Mouse (Mus musculus): ENCODE results near the gene Bsn. TPM values are rescaled to one million over a fixed set of nuclear protein-coding genes. Genes with fewer than 3 reads are reported as not detected.

Bsn gene
- polyA plus RNA-seq (2015; fragmentation: Nextera tagmentation; extraction: Ambion mirVana): 0.34 and 0.81 TPM in 2 replicates

DNA sequence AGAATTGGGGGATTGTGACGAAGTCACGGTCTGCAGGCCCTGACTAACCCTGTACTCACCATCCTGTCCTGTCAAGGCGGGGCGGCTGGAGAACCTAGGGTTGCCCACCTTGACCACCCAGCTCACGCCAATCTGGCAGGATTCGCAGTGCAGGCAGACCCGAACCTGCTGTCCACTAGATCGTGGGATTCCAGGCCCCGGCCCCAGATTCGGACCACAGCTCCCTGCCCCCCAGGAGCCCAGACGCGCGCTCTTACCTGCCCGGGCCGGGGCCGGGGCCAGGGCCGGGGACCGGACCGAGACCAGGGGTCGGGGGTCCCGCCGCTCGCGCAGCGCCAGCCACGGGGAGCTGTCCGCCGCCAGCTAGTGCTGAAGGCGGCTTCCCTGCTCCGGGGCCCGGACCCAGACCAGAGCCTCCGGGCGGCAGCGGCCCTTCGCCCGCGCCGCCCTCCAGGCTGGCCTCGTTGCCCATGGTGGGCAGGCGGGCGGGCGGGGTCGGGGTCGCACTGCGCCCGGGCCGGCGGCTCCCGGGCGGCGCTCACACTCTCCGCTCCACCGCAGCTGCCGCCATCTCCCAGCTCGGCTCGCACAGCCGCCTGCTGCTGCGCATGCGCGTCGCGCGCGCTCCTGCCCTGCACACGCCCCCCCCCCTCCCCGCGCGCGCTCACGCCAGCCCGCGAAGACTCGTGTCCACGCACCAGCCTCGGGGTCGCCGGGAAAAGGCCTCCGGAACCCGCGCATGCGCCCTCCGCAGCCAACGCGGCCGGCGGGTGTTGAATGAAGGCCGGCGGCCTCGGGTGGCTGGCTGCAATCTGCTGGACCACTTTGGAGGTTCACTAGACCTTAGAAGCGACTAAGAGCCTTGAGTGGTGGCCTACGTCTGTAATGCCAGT lies at the start of gene Bsn:
Bsn (minus strand) TSS at position 598 of the 893 bp plus-strand sequence.
- ATAC-seq (replicated peaks; ENCODE audit: extremely low read depth, insufficient read depth, low FRiP score): peak; percentile 77
- WGBS: 1% methylated on average over 90 of the region's 91 CpGs
- H3K27me3 ChIP-seq (ENCODE audit: control insufficient read depth, insufficient read depth, low read length): peaks cover 36% of the 10 kb centered on the region
- no peaks in the 10 kb centered on the region for H3K36me3 ChIP-seq (ENCODE audit: control insufficient read depth, insufficient read depth)
- H3K9me3 ChIP-seq (replicated peaks; ENCODE audit: control insufficient read depth, low read length): no peaks in the 10 kb centered on the region
- peak within 1 kb of the TSS; percentile 93 for H3K4me2 ChIP-seq (ENCODE audit: low read depth, low read length)
- H3K4me3 ChIP-seq (ENCODE audit: low read length): peak within 1 kb of the TSS; percentile 63
- H3K27ac ChIP-seq (ENCODE audit: low read length): no peak within 1 kb of the TSS
- H3K9ac ChIP-seq (ENCODE audit: low read length): no peak within 1 kb of the TSS
- H3K4me1 ChIP-seq (ENCODE audit: control insufficient read depth, insufficient read depth, low read length): peaks cover 3% of the 10 kb centered on the region

DNA sequence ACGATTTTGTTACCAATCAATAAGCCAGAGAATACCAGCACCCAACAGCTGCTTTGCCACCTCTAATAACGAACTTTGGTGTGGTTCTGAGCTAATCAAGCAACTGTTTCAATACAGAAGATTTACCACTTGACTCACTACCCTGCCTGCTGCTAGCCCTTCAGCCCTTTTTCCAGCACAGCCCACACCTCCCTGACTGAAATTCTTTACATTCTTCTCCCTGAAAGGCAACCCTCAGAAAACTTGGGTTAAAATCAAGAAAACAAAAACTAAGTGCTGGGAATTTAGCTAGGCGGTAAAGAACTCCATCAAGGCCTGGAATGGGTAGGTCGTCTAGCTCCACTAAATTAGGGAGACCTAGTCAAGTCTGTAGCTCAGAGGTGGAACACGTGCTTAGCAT lies 49.8 kb upstream of the Bsn start:
- H3K9me3 ChIP-seq (replicated peaks; ENCODE audit: control insufficient read depth, low read length): no peaks in the 10 kb centered on the region
- H3K4me2 ChIP-seq (ENCODE audit: low read depth, low read length): no peak overlapping the region
- H3K4me1 ChIP-seq (ENCODE audit: control insufficient read depth, insufficient read depth, low read length): peaks cover 25% of the 10 kb centered on the region
- ATAC-seq (replicated peaks; ENCODE audit: extremely low read depth, insufficient read depth, low FRiP score): no peak
- no peak overlapping the region for H3K9ac ChIP-seq (ENCODE audit: low read length)
- no peaks in the 10 kb centered on the region for H3K27me3 ChIP-seq (ENCODE audit: control insufficient read depth, insufficient read depth, low read length)
- 52% methylated on average over 5 of the region's 5 CpGs for WGBS
- no peak overlapping the region; the same call in 1 of the 2 replicates for H3K27ac ChIP-seq (ENCODE audit: low read length)
- H3K36me3 ChIP-seq (ENCODE audit: control insufficient read depth, insufficient read depth): no peaks in the 10 kb centered on the region
- H3K4me3 ChIP-seq (ENCODE audit: low read length): no peak overlapping the region

DNA sequence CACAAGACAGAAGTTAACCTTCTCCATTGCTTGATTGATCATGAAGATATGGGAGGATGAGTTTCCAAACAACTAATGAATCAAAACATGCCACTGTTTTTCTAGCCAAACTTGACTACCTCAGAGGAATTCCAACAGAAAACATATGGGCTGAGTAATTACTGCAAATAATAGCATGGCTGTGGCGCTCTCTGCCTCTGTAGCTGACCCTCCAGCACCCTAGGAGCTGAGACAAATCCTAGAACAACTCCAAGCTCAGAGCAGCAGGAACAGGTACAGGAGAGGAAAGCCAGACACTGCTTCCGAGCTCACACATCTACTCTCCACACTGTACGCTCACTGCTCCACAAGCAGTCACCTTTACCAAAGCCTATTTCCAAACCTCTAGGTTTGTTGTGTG lies 48.6 kb upstream of the Bsn start:
- Histone ChIP-seq H3K9ac (ENCODE audit: low read length) (no peak overlapping the region), H3K4me2 (ENCODE audit: low read depth, low read length) (no peak overlapping the region), H3K27ac (ENCODE audit: low read length) (no peak overlapping the region), H3K4me1 (ENCODE audit: control insufficient read depth, insufficient read depth, low read length) (peaks cover 29% of the 10 kb centered on the region), H3K4me3 (ENCODE audit: low read length) (no peak overlapping the region), H3K27me3 (ENCODE audit: control insufficient read depth, insufficient read depth, low read length) (no peaks in the 10 kb centered on the region), H3K36me3 (ENCODE audit: control insufficient read depth, insufficient read depth) (no peaks in the 10 kb centered on the region), H3K9me3 (replicated peaks; ENCODE audit: control insufficient read depth, low read length) (no peaks in the 10 kb centered on the region)
- no peak for ATAC-seq (replicated peaks; ENCODE audit: extremely low read depth, insufficient read depth, low FRiP score)
- 73% methylated on average over 3 of the region's 3 CpGs for WGBS

DNA sequence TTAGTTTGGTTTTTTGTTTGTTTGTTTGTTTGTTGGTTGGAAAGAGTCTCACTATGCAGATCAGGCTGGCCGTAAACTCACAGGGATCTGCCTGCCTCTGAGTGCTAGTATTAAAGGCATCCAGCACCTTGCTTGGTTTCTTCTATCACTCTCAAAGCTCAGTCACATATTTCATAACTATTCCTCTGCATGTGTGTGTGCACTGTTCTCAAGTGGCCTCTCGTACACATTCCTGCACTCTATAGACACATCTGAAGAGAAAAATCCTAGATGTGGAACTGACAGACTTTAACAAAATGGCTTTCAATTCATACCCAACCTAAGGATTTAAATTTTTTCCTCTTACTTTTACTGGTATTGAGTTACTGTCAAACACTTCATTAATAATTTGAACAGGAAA lies 48.2 kb upstream of the Bsn start:
- H3K27me3 ChIP-seq (ENCODE audit: control insufficient read depth, insufficient read depth, low read length): no peaks in the 10 kb centered on the region
- H3K36me3 ChIP-seq (ENCODE audit: control insufficient read depth, insufficient read depth): no peaks in the 10 kb centered on the region
- no peak overlapping the region for H3K9ac ChIP-seq (ENCODE audit: low read length)
- ATAC-seq (replicated peaks; ENCODE audit: extremely low read depth, insufficient read depth, low FRiP score): no peak
- WGBS: 60% methylated on average over 2 of the region's 2 CpGs
- no peak overlapping the region for H3K4me3 ChIP-seq (ENCODE audit: low read length)
- no peaks in the 10 kb centered on the region for H3K9me3 ChIP-seq (replicated peaks; ENCODE audit: control insufficient read depth, low read length)
- H3K27ac ChIP-seq (ENCODE audit: low read length): no peak overlapping the region
- H3K4me2 ChIP-seq (ENCODE audit: low read depth, low read length): no peak overlapping the region
- peaks cover 29% of the 10 kb centered on the region for H3K4me1 ChIP-seq (ENCODE audit: control insufficient read depth, insufficient read depth, low read length)

DNA sequence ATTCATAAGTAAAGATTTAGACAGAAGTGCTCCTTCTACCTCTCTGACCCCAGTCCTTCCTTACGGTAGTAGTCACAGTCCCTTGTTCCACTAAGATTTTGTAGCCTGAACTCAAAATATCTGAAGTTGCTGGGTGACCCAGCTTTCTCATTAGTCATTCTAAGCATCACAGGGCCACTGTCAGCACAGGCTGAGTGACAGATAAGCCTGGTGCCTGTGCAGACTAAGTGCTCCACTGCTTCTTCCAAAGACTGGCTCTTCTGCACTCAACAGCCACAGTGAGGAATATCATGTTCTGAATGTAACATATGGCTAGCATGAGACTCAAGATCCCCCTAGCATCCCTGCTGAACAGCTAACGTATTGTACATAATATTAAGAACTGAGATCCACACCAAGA lies 44.5 kb upstream of the Bsn start:
- Histone ChIP-seq H3K4me1 (ENCODE audit: control insufficient read depth, insufficient read depth, low read length) (peaks cover 24% of the 10 kb centered on the region), H3K27me3 (ENCODE audit: control insufficient read depth, insufficient read depth, low read length) (no peaks in the 10 kb centered on the region), H3K4me3 (ENCODE audit: low read length) (no peak overlapping the region), H3K36me3 (ENCODE audit: control insufficient read depth, insufficient read depth) (no peaks in the 10 kb centered on the region), H3K9me3 (replicated peaks; ENCODE audit: control insufficient read depth, low read length) (no peaks in the 10 kb centered on the region), H3K9ac (ENCODE audit: low read length) (no peak overlapping the region), H3K27ac (ENCODE audit: low read length) (peak overlapping the region; percentile 3; the same call in 1 of the 2 replicates), H3K4me2 (ENCODE audit: low read depth, low read length) (no peak overlapping the region)
- ATAC-seq (replicated peaks; ENCODE audit: extremely low read depth, insufficient read depth, low FRiP score): no peak
- WGBS: 45% methylated on average over 2 of the region's 2 CpGs

DNA sequence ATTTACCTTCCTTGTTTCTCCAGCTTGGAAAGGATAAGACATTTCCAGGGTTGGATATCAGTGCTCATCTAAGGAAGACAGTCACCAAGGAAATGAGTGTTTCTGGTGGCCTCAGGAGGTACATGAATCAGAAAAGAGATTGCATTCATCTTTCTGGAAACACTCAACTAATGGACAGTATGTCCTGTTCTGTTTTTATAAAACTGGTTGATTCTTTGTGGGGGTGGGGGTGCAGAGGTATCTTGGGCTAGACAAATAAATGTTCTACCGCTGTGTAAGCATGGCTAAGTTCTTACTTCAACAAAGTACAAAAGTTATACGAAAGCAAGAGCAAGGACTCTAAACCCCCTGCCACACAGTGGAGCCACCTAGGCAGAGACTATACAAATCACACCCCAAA lies 42.7 kb upstream of the Bsn start:
- Histone ChIP-seq H3K27ac (ENCODE audit: low read length) (no peak overlapping the region), H3K27me3 (ENCODE audit: control insufficient read depth, insufficient read depth, low read length) (no peaks in the 10 kb centered on the region), H3K36me3 (ENCODE audit: control insufficient read depth, insufficient read depth) (no peaks in the 10 kb centered on the region), H3K4me3 (ENCODE audit: low read length) (no peak overlapping the region), H3K4me1 (ENCODE audit: control insufficient read depth, insufficient read depth, low read length) (peaks cover 22% of the 10 kb centered on the region), H3K9me3 (replicated peaks; ENCODE audit: control insufficient read depth, low read length) (no peaks in the 10 kb centered on the region), H3K9ac (ENCODE audit: low read length) (no peak overlapping the region), H3K4me2 (ENCODE audit: low read depth, low read length) (no peak overlapping the region)
- no peak for ATAC-seq (replicated peaks; ENCODE audit: extremely low read depth, insufficient read depth, low FRiP score)
- 79% methylated on average over 2 of the region's 2 CpGs for WGBS

DNA sequence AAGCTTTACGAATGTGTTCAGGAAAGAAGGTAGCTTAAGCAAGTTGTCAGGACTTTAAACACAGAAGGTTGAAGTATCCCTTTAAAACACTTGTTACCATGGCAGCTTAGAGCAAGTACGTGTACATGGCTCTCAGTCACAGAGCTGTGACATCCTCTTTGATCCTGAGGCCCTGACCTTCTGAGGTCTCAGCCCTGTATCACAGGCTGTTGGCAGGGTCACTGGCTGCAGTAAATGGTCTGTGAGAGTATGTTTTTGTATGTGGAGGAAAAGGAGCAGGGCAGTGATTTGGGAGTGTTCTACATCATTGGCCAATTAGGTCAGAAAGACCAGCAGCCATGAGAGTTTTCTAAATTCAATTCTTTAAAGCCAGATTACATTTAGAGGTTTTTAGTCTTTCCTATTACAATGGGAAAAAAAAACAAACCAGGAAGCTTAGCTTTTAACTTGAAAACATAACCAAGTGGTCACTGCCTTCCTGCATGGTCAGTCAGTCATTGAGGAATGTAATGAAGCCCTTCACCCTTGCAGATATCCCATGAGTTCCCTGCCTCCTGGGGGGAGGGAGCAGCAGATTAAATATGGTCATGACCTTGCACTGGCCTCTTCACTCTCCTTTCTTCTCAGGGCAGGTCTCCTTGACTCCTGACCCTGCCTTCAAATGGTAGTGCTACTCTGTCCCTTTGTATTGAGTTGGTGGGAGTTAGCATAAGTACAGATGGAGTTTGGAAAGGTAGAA lies 37.9 kb upstream of the Bsn start:
- Histone ChIP-seq H3K27me3 (ENCODE audit: control insufficient read depth, insufficient read depth, low read length) (no peaks in the 10 kb centered on the region), H3K4me2 (ENCODE audit: low read depth, low read length) (no peak overlapping the region), H3K9ac (ENCODE audit: low read length) (no peak overlapping the region), H3K36me3 (ENCODE audit: control insufficient read depth, insufficient read depth) (no peaks in the 10 kb centered on the region), H3K9me3 (replicated peaks; ENCODE audit: control insufficient read depth, low read length) (no peaks in the 10 kb centered on the region), H3K27ac (ENCODE audit: low read length) (peak overlapping the region; percentile 17; the same call in 1 of the 2 replicates), H3K4me3 (ENCODE audit: low read length) (no peak overlapping the region), H3K4me1 (ENCODE audit: control insufficient read depth, insufficient read depth, low read length) (peaks cover 9% of the 10 kb centered on the region; the same call in 1 of the 2 replicates)
- WGBS: 57% methylated on average over 2 of the region's 2 CpGs
- ATAC-seq (replicated peaks; ENCODE audit: extremely low read depth, insufficient read depth, low FRiP score): no peak

DNA sequence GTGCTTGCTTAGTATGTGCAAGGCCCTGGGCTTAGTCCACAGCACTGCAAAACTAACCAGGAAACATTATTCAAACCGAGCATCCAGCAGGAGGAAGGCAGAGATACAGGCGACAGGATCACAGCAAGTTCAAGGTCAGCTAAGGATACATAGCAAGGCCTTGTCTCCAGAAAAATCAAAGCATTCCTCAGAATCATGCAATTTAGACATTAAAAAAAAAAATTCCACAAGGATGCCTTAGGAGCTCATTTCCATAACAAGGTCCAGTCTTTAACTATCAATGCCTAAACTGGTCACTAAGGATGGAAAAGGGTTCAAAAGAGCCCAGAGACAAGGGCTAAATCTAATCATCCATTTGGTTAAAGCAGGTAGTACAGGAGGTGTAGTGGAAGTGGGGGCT lies 35.0 kb upstream of the Bsn start:
- no peak overlapping the region for H3K4me3 ChIP-seq (ENCODE audit: low read length)
- no peak overlapping the region for H3K4me2 ChIP-seq (ENCODE audit: low read depth, low read length)
- WGBS: 79% methylated on average over 2 of the region's 2 CpGs
- H3K27ac ChIP-seq (ENCODE audit: low read length): no peak overlapping the region
- H3K27me3 ChIP-seq (ENCODE audit: control insufficient read depth, insufficient read depth, low read length): no peaks in the 10 kb centered on the region
- peaks cover 29% of the 10 kb centered on the region for H3K4me1 ChIP-seq (ENCODE audit: control insufficient read depth, insufficient read depth, low read length)
- ATAC-seq (replicated peaks; ENCODE audit: extremely low read depth, insufficient read depth, low FRiP score): no peak
- H3K9me3 ChIP-seq (replicated peaks; ENCODE audit: control insufficient read depth, low read length): no peaks in the 10 kb centered on the region
- no peak overlapping the region for H3K9ac ChIP-seq (ENCODE audit: low read length)
- H3K36me3 ChIP-seq (ENCODE audit: control insufficient read depth, insufficient read depth): no peaks in the 10 kb centered on the region

DNA sequence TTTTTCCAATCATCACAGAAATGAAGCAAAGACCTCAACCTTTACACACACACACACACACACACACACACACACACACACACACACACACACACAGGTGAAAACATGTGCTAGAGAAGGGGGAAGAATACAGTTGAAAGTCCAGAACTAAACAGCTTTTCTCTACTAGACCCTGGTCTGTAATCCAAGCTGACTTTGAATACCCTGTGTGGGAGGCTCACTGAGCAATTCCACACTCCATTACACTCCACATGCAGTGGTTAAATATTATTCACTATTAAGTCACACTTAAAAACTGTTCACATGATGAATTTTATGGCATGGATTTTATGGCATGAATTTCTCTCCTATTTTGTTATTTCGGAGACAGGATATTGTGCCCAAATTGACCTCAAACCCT lies 33.4 kb upstream of the Bsn start:
- no peak for ATAC-seq (replicated peaks; ENCODE audit: extremely low read depth, insufficient read depth, low FRiP score)
- no peaks in the 10 kb centered on the region for H3K9me3 ChIP-seq (replicated peaks; ENCODE audit: control insufficient read depth, low read length)
- H3K4me1 ChIP-seq (ENCODE audit: control insufficient read depth, insufficient read depth, low read length): peaks cover 28% of the 10 kb centered on the region
- no peak overlapping the region for H3K27ac ChIP-seq (ENCODE audit: low read length)
- no peaks in the 10 kb centered on the region for H3K36me3 ChIP-seq (ENCODE audit: control insufficient read depth, insufficient read depth)
- no peak overlapping the region for H3K4me3 ChIP-seq (ENCODE audit: low read length)
- H3K4me2 ChIP-seq (ENCODE audit: low read depth, low read length): no peak overlapping the region
- WGBS: 100% methylated on average over 1 of the region's 1 CpGs
- no peak overlapping the region for H3K9ac ChIP-seq (ENCODE audit: low read length)
- H3K27me3 ChIP-seq (ENCODE audit: control insufficient read depth, insufficient read depth, low read length): no peaks in the 10 kb centered on the region

Data from heart, embryonic 16.5 days (tissue).